Mouse (Mus musculus) hindbrain, embryonic 10.5 days (tissue): Measurements from ENCODE around the gene Ptges3l. TPM values are rescaled to one million over a fixed set of nuclear protein-coding genes. Genes with fewer than 3 reads are reported as not detected.
A peak's percentile ranks its signal among the peaks of the same experiment; 100 is the strongest.

ENCODE experiments used
- DNase-seq: peaks from one replicate; pipeline ENCODE4 v3.0.0-alpha.2; 2017; ENCODE audit warnings: low spot score
- H3K27ac ChIP-seq: fragments of 300-500 bp; sonication (generic); 2 replicates; pipeline ENCODE4 v1.5.1; 2016; ENCODE audit warnings: mild to moderate bottlenecking, moderate library complexity
- H3K27me3 ChIP-seq: fragments of 300-500 bp; sonication (generic); 2 replicates; pipeline ENCODE4 v1.6.1; 2016; ENCODE audit warnings: mild to moderate bottlenecking; ENCODE audit not compliant: poor library complexity, insufficient read depth, severe bottlenecking
- H3K36me3 ChIP-seq: fragments of 300-500 bp; sonication (generic); 2 replicates; pipeline ENCODE4 v1.6.1; 2016; ENCODE audit warnings: mild to moderate bottlenecking, moderate library complexity
- H3K4me1 ChIP-seq: fragments of 300-500 bp; sonication (generic); replicated peaks from 2 replicates; pipeline ENCODE4 v1.6.1; 2016; ENCODE audit warnings: mild to moderate bottlenecking
- H3K4me3 ChIP-seq: fragments of 300-500 bp; sonication (generic); 2 replicates; pipeline ENCODE4 v1.5.1; 2016; ENCODE audit warnings: mild to moderate bottlenecking, moderate library complexity
- H3K9me3 ChIP-seq: fragments of 300-500 bp; sonication (generic); 2 replicates; pipeline ENCODE4 v1.6.1; 2016; ENCODE audit warnings: mild to moderate bottlenecking, moderate library complexity
- WGBS: fragments of 180-500 bp; shearing (Covaris S2); methylation state at CpG from one replicate; pipeline ENCODE4 v1.1.7; 2016; 5-methylcytosine and 5-hydroxymethylcytosine counted together
- polyA plus RNA-seq: library from polyadenylated mRNA; unstranded; fragments of >200 nt; fragmentation: Nextera tagmentation; extraction: Ambion mirVana; gene quantifications from 2 replicates; pipeline ENCODE4 v1.2.1, GENCODE M21; 2016

Gene Ptges3l
- polyA plus RNA-seq, 1 experiment from 2014 or later, result 4.0 TPM

GRCm38 (mm10) chr11:101465101-101465868 lies 40.2 kb upstream of the Ptges3l start:
- Histone ChIP-seq H3K36me3 (peaks cover 28% of the 10 kb centered on the region), H3K27me3 (peaks cover 8% of the 10 kb centered on the region), H3K4me3 (peak overlapping the region; percentile 75), H3K27ac (peak overlapping the region; percentile 87), H3K4me1 (peaks cover 85% of the 10 kb centered on the region), H3K9me3 (no peaks in the 10 kb centered on the region)
- WGBS, result under 1% methylated on average over 51 of the region's 51 CpGs
- DNase-seq, result peak; percentile 68

- peaks cover 32% of the 10 kb centered on the region for H3K36me3 ChIP-seq
- WGBS, result 13% methylated on average over 12 of the region's 12 CpGs
- H3K27me3 ChIP-seq, result peaks cover 8% of the 10 kb centered on the region
- peak within 1 kb of the TSS; percentile 75 for H3K4me3 ChIP-seq
- H3K4me1 ChIP-seq, result peaks cover 87% of the 10 kb centered on the region
- no peak for DNase-seq
- H3K9me3 ChIP-seq, result no peaks in the 10 kb centered on the region
- H3K27ac ChIP-seq, result peak within 1 kb of the TSS; percentile 87
These were observed 39.3 kb upstream of the Ptges3l start, which contains the start of gene Rnd2 for GRCm38 (mm10) chr11:101464211-101465100. Gene Rnd2 (plus strand): TSS chr11:101464999.

GRCm38 (mm10) chr11:101462583-101463440 lies 37.7 kb upstream of the Ptges3l start:
- 34% methylated on average over 13 of the region's 13 CpGs for WGBS
- peak; percentile 66 for DNase-seq
- Histone ChIP-seq H3K36me3 (peaks cover 48% of the 10 kb centered on the region), H3K27ac (peak overlapping the region; percentile 81), H3K4me3 (peak overlapping the region; percentile 75), H3K9me3 (no peaks in the 10 kb centered on the region), H3K4me1 (peaks cover 84% of the 10 kb centered on the region), H3K27me3 (peaks cover 8% of the 10 kb centered on the region)

GRCm38 (mm10) chr11:101462141-101462540 lies 37.0 kb upstream of the Ptges3l start:
- no peak for DNase-seq
- WGBS, result 74% methylated on average over 14 of the region's 14 CpGs
- H3K4me3 ChIP-seq, result peak overlapping the region; percentile 75
- H3K4me1 ChIP-seq, result peaks cover 78% of the 10 kb centered on the region
- peaks cover 7% of the 10 kb centered on the region for H3K27me3 ChIP-seq
- no peaks in the 10 kb centered on the region for H3K9me3 ChIP-seq
- H3K27ac ChIP-seq, result peak overlapping the region; percentile 81
- H3K36me3 ChIP-seq, result peaks cover 54% of the 10 kb centered on the region

GRCm38 (mm10) chr11:101460321-101460720 lies 35.2 kb upstream of the Ptges3l start:
- Histone ChIP-seq H3K4me3 (no peak overlapping the region), H3K4me1 (peaks cover 63% of the 10 kb centered on the region), H3K9me3 (no peaks in the 10 kb centered on the region), H3K27ac (peak overlapping the region; percentile 66; the same call in 1 of the 2 replicates), H3K27me3 (no peaks in the 10 kb centered on the region), H3K36me3 (peaks cover 61% of the 10 kb centered on the region)
- WGBS, result 88% methylated on average over 15 of the region's 15 CpGs
- no peak for DNase-seq

GRCm38 (mm10) chr11:101459716-101460115 lies 34.6 kb upstream of the Ptges3l start:
- Histone ChIP-seq H3K4me3 (no peak overlapping the region), H3K27me3 (no peaks in the 10 kb centered on the region), H3K4me1 (peaks cover 63% of the 10 kb centered on the region), H3K9me3 (no peaks in the 10 kb centered on the region), H3K36me3 (peaks cover 61% of the 10 kb centered on the region), H3K27ac (peak overlapping the region; percentile 66; the same call in 1 of the 2 replicates)
- DNase-seq, result no peak
- 35% methylated on average over 6 of the region's 6 CpGs for WGBS

GRCm38 (mm10) chr11:101458217-101458616 lies 33.1 kb upstream of the Ptges3l start:
- Histone ChIP-seq H3K4me3 (no peak overlapping the region), H3K27ac (0 out of 2 replicates have a peak overlapping the region, but pooled peaks have one; percentile 16), H3K4me1 (peaks cover 57% of the 10 kb centered on the region), H3K9me3 (no peaks in the 10 kb centered on the region), H3K36me3 (peaks cover 61% of the 10 kb centered on the region), H3K27me3 (no peaks in the 10 kb centered on the region)
- WGBS, result 85% methylated on average over 12 of the region's 12 CpGs
- DNase-seq, result no peak

- Histone ChIP-seq H3K27ac (no peak overlapping the region), H3K36me3 (peaks cover 61% of the 10 kb centered on the region)
These were observed 32.5 kb upstream of the Ptges3l start for GRCm38 (mm10) chr11:101457631-101458030.

GRCm38 (mm10) chr11:101455627-101456026 lies 30.5 kb upstream of the Ptges3l start:
- H3K36me3 ChIP-seq, result peaks cover 41% of the 10 kb centered on the region
- peak overlapping the region; percentile 35; the same call in 1 of the 2 replicates for H3K27ac ChIP-seq
- no peak for DNase-seq
- H3K4me3 ChIP-seq, result no peak overlapping the region
- peaks cover 42% of the 10 kb centered on the region for H3K4me1 ChIP-seq
- H3K9me3 ChIP-seq, result no peaks in the 10 kb centered on the region
- WGBS, result 89% methylated on average over 7 of the region's 7 CpGs
- H3K27me3 ChIP-seq, result no peaks in the 10 kb centered on the region

More at GRCm38 (mm10) chr11:101457631-101458030, 32.5 kb upstream of the Ptges3l start:
- 93% methylated on average over 9 of the region's 9 CpGs for WGBS
- peaks cover 51% of the 10 kb centered on the region for H3K4me1 ChIP-seq
- no peaks in the 10 kb centered on the region for H3K9me3 ChIP-seq
- H3K4me3 ChIP-seq, result no peak overlapping the region
- H3K27me3 ChIP-seq, result no peaks in the 10 kb centered on the region
- DNase-seq, result no peak

GRCm38 (mm10) chr11:101454702-101455101 lies 29.6 kb upstream of the Ptges3l start:
- H3K27me3 ChIP-seq, result no peaks in the 10 kb centered on the region
- H3K4me1 ChIP-seq, result peaks cover 34% of the 10 kb centered on the region
- 48% methylated on average over 6 of the region's 6 CpGs for WGBS
- DNase-seq, result no peak
- no peak overlapping the region for H3K4me3 ChIP-seq
- H3K27ac ChIP-seq, result peak overlapping the region; percentile 69
- no peaks in the 10 kb centered on the region for H3K9me3 ChIP-seq
- peaks cover 32% of the 10 kb centered on the region for H3K36me3 ChIP-seq

- H3K9me3 ChIP-seq, result no peaks in the 10 kb centered on the region
- H3K27me3 ChIP-seq, result no peaks in the 10 kb centered on the region
- WGBS, result 77% methylated on average over 10 of the region's 10 CpGs
- H3K4me3 ChIP-seq, result no peak overlapping the region
- peaks cover 8% of the 10 kb centered on the region; the same call in 1 of the 2 replicates for H3K36me3 ChIP-seq
- no peak overlapping the region for H3K27ac ChIP-seq
- H3K4me1 ChIP-seq, result peaks cover 19% of the 10 kb centered on the region
- DNase-seq, result no peak
These were observed 27.1 kb upstream of the Ptges3l start for GRCm38 (mm10) chr11:101452093-101452774.
